Mouse (Mus musculus): Measurements from ENCODE around the gene Sorcs2.
"Not testable (repeated sequence)": the region's sequence is repeated elsewhere in the genome, so short reads cannot be mapped to it uniquely, and the experiment has no call there.

Gene Sorcs2

DNA sequence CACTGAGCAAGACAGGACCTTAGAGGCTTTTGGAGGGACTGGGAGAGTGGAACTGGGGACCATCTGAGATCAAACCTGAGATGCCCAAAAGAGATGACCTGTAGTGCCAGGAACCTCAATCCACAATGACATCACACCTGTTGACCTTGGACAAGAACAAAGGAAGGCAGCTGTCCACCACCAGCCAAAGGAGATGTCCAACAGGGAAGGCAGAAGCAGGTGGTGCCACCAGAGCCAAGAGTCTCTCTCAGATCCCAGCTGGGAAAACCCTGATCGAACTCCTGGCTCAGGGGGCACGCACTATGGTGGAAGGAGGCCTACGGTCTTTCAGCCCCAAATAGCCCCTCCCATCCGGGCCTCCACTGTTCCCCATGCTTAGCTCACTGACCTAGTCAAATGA lies 6.2 kb downstream of the Sorcs2 start:
- DNase-seq (ENCODE audit: extremely low spot score) = no peak

DNA sequence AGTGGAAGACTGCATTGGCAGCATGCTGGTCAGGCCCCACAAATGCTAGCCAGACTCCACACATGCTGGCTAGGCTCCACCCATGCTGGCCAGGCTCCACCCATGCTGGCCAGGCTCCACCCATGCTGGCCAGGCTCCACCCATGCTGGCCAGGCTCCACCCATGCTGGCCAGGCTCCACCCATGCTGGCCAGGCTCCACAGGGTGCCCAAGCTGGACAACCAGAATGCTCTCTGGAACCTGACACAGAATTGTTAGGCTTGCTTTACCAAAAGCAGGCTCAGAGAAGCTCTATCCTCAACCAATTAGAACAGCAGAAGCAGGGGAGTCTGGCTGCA lies 7.4 kb downstream of the Sorcs2 start:
- not testable (repeated sequence) for DNase-seq (ENCODE audit: extremely low spot score)

DNA sequence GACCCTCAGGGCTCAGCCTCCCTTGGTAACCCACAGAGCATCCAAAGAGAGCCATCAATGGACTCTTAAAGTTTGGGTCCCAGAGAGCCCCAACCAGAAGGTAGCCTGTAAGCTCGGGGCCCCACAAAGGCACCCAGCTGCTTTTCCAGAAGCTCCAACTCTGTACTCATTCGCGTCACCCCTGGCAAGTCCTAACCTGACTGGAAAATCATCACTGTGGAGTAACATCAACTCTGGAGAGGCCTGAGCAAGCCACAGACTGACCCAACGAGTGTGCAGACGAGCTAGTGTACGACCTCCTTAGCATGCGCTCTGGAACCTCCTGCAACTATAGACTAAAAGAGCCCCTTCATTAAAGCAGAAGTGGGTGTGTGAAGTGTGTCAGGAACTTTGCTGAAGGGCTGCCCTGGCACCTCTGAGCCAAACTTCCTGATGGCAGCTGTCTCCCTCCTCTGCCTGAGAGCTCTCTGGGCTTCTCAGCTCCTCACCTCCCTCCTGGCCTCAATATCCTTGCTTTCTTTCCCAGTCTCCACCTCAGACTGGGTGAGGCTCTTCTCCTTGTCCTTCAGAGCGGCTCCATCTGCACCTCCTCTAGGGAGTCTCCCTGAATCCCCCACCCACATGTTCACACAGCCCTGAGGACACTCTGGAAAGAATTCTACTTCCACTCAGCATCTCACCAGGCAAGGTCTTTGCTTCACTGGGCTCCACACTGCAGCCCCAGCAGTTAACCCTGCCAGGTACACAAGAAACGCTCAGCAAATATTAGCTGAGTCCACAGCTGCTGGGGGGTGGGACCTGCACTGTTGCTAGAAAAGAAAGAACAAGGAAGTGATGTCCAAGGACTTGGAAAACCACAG lies 8.0 kb downstream of the Sorcs2 start:
- DNase-seq (ENCODE audit: extremely low spot score) = no peak

DNA sequence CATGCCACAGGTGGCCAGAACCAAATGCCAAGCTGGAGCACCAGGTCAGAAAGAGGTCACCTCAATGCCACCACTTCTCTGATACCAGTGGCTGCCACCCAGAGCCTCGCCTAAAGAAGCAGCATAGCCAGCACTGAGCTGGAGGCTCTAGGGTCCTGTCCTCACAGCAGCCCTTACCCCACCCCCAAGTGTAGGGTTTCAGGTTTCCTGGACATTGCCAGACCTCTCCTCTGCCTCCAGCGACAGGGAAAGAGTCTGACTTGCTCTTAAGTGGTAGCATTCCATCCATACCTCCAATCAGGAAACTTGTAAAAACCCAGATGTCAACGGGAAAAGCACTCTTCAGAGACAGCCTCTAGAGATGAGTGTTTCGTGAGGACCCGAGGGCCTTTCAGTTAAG lies 12.9 kb downstream of the Sorcs2 start:
- peak; percentile 76 for DNase-seq (ENCODE audit: extremely low spot score)

DNA sequence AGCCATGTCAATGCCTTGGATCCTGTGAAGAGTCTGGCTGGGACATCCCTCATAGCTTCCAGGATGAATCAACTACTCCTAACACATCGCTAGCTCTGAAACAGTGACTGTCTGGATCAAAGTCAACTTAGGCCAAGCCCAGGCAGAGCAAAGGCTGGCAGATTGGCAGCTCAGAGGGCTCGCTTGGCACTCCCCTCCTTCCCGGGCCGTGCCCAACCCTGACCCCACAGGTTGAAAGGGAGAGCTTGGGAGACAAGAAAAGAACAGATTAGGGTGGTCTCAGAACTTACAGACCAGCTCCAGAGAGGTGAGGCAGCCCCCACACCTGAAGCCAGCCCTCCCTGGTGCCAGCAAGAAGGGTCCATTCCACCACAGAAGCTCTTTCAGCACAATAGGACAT lies 14.5 kb downstream of the Sorcs2 start:
- no peak for DNase-seq (ENCODE audit: extremely low spot score)

- no peak for DNase-seq (ENCODE audit: extremely low spot score)
These were observed 15.2 kb downstream of the Sorcs2 start for GRCm38 (mm10) chr5:36382721-36383120.

- DNase-seq (ENCODE audit: extremely low spot score) = no peak
These were observed 15.7 kb downstream of the Sorcs2 start for GRCm38 (mm10) chr5:36382134-36382693.

- DNase-seq (ENCODE audit: extremely low spot score) = no peak
These were observed 17.9 kb downstream of the Sorcs2 start for GRCm38 (mm10) chr5:36379938-36380511.

- no peak for DNase-seq (ENCODE audit: extremely low spot score)
These were observed 19.6 kb downstream of the Sorcs2 start for GRCm38 (mm10) chr5:36378370-36378738.

DNA sequence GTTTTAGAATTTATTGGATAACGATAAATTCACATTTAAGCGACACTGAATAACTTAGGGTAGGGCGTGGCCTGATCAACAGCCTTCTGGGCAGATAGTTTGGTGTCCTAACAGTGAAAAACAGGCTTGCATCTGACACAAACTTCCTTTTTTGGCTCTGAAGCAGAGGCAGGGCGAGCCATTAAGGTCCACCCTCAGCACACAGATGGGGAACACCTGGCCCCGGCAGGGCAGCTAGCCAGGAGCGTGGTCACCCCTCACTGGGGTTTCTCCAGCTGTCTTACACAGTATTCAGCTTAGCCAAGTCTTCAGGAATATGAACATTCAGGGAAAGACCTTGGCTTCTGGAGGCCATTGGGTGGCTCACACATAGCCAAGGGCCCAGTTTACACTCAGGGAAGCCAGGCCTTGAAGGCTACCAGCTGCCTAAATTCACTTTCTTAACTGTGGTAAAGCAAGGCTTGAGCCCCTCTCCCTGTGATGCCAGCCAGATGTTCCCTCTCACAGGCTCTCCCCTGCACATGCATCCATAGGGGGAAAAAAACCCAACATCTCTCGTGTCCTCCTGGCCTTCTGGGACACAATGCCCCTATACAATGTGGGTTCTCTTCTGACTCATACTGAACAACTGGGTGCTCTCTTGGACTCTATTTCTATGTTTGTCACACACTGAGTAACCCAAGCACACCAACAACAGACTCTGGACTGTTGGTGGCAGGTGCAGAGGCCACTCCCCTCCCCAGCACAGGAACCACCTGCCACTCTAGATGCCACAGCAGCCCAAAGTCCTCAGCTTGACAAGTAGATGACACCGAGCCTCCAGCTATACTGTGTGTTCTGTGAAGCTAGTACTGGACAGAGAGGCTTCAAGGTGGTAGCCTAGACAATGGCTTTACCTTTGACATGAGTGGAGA lies 20.2 kb downstream of the Sorcs2 start:
- no peak for DNase-seq (ENCODE audit: extremely low spot score)

- peak; percentile 35 for DNase-seq (ENCODE audit: extremely low spot score)
These were observed 22.1 kb downstream of the Sorcs2 start for GRCm38 (mm10) chr5:36375886-36376285.

GRCm38 (mm10) chr5:36374221-36375050 lies 23.5 kb downstream of the Sorcs2 start:
- DNase-seq (ENCODE audit: extremely low spot score) = no peak

DNA sequence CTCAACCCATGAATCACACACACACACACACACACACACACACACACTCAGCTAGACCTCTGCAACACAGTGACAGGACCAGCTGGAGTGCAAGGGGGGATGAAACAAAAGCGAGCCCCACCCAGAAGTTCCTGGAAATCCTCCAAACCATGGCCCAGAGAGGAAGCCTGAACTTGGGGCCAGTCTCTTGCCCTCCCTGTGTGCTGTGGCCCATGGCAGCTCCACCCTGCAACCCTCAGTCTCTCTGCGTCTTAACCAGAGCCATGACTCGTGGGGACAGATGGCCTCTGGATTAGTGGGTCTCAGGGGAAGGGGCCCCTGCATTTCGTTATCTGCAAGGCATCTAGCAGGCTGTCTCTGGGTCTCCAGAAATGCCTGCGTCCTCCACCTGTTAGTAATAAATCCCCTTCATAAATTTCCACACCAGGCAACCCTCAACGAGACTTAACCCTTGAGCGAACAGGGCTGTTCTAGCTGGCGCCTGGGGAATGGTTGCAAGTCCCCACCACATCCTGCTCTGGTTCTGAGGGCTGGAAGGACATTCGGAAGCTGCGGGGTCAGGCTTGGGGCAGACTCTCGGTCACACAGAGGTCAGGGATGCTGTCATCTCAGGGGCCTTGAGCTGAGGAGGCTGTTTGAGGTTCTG lies 24.6 kb downstream of the Sorcs2 start:
- DNase-seq (ENCODE audit: extremely low spot score) = peak; percentile 64

GRCm38 (mm10) chr5:36371731-36372130 lies 26.2 kb downstream of the Sorcs2 start:
- no peak for DNase-seq (ENCODE audit: extremely low spot score)

- DNase-seq (ENCODE audit: extremely low spot score) = no peak
These were observed 28.7 kb downstream of the Sorcs2 start for GRCm38 (mm10) chr5:36369261-36369684.

DNA sequence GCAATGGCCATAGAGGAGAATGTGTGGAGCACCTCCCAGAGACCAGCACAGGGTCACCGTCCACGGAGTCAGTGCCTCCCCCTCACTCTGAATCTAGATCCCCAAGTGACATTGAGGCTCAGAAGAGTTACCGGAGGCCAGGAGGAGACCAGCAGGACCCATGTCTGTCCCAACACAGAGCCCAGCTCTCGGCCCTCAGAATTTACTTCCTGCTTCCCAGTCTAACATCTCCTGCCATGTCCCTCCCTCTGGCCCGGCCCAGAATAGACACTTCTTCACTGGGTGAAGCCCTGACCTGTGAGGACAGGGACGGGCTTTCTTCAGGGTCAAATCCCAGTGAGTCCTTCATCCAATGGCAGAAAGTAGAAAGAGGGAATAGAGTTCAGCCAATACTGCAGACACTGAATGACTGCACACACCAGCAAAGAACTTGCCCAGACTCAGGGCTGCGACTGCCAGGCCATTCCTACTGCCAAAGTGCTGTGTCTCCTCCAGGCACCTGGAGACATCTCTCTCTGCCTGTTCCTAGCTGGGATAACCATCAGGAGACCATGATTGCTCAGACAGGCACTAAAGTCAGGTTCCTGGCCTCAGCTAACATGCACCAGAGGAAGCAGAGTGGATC lies 29.3 kb downstream of the Sorcs2 start:
- DNase-seq (ENCODE audit: extremely low spot score) = no peak

GRCm38 (mm10) chr5:36367911-36368310 lies 30.0 kb downstream of the Sorcs2 start:
- no peak for DNase-seq (ENCODE audit: extremely low spot score)

DNA sequence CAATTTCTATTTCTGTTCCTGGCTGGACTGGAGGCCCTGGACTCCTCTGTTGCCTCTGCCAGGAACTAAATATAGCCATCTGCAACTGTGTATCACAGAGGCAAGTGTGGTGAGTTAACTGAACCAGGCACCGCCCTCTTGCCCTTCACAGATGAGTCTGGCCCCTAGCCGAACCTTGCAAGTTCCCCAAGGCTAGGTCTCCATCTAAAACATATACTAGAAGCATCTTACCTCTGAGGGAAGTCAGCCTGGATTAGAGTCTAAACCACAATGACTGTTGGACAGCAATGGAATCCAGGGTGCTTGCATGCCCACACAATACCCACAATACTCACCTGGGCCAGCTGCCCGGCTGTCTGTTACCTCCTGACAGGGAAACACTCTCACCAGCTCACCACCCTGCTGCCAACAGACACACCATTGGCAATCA lies 30.7 kb downstream of the Sorcs2 start:
- DNase-seq (ENCODE audit: extremely low spot score) = no peak

DNA sequence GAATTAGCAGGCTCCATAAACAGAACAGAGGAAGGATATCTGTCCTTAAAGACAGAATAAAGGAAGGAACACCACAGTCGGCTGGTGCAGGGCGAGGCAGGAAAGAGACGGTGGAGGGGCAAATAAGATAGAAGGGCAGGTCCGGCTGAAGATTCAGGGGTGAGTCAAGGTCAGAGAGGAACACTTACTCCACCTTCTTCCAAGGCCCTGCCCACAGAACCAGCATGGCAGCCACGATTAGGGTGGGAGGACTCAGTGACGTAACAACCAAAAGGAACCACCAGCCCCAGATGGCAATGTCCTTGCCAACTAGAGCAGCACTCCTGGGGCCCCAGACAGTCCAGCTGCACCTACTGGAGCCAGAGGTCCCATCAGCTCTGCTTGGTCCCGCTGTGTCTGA lies 36.2 kb downstream of the Sorcs2 start:
- DNase-seq (ENCODE audit: extremely low spot score) = no peak

- DNase-seq (ENCODE audit: extremely low spot score) = no peak
These were observed 37.6 kb downstream of the Sorcs2 start for GRCm38 (mm10) chr5:36360343-36360742.

All from embryo, embryonic 9.5 days (tissue).